Mouse (Mus musculus) C2C12 (cell line): ENCODE data around the gene Slco2a1. TPM values are rescaled to one million over a fixed set of nuclear protein-coding genes. Genes with fewer than 3 reads are reported as not detected.

Experiments
- H3K27me3 ChIP-seq: one replicate; pipeline ENCODE4 v1.6.1; 2011; ENCODE audit not compliant: control insufficient read depth, insufficient read depth, insufficient read length
- H3K36me3 ChIP-seq: one replicate; pipeline ENCODE4 v1.6.1; 2011; ENCODE audit not compliant: control insufficient read depth, insufficient read depth
- H3K4me3 ChIP-seq: one replicate; pipeline ENCODE4 v1.5.1; 2011; ENCODE audit warnings: mild to moderate bottlenecking, control low read depth; ENCODE audit not compliant: poor library complexity, insufficient read depth, severe bottlenecking
- H3K79me2 ChIP-seq: one replicate; pipeline ENCODE4 v1.6.1; 2011; ENCODE audit not compliant: control insufficient read depth, insufficient read depth
- H3K79me3 ChIP-seq: one replicate; pipeline ENCODE4 v1.6.1; 2011; ENCODE audit warnings: low read depth, control low read depth
- H3ac ChIP-seq: one replicate; pipeline ENCODE3; 2011; ENCODE audit warnings: low read depth; ENCODE audit not compliant: control insufficient read depth, insufficient read length
- CEBPB ChIP-seq: IDR thresholded peaks from one replicate; pipeline ENCODE4 v1.6.1; 2011; ENCODE audit warnings: low read depth, mild to moderate bottlenecking, control low read depth, moderate library complexity
- CTCF ChIP-seq: IDR thresholded peaks from one replicate; pipeline ENCODE4 v1.5.1; 2011; ENCODE audit not compliant: control insufficient read depth, insufficient read depth, insufficient read length
- FOSL1 ChIP-seq: IDR thresholded peaks from one replicate; pipeline ENCODE4 v1.8.0; 2011; ENCODE audit warnings: mild to moderate bottlenecking, low read length; ENCODE audit not compliant: poor library complexity, insufficient read depth, severe bottlenecking
- MAX ChIP-seq: IDR thresholded peaks from one replicate; pipeline ENCODE4 v1.6.1; 2011; ENCODE audit warnings: mild to moderate bottlenecking, control low read depth
- MYOD1 ChIP-seq: IDR thresholded peaks from one replicate; pipeline ENCODE4 v1.6.1; 2011; ENCODE audit warnings: low read depth; ENCODE audit not compliant: control insufficient read depth, insufficient read length
- MYOG ChIP-seq: IDR thresholded peaks from one replicate; pipeline ENCODE4 v1.6.1; 2011; ENCODE audit not compliant: control insufficient read depth, insufficient read length; ENCODE audit errors: extremely low read depth
- USF1 ChIP-seq: IDR thresholded peaks from one replicate; pipeline ENCODE4 v1.6.1; 2011; ENCODE audit warnings: low read depth, mild to moderate bottlenecking, control low read depth, moderate library complexity
- polyA plus RNA-seq: library from polyadenylated mRNA; unstranded; fragments of >200 nt; fragmentation: generic; extraction: Trizol; gene quantifications from one replicate; pipeline ENCODE4 v1.2.1, GENCODE M21; 2012; ENCODE audit warnings: missing spikeins

Slco2a1 gene
- polyA plus RNA-seq, 1 experiment = 0.20 TPM

- no peaks in the 10 kb centered on the region for H3K79me2 ChIP-seq
Measured at GRCm38 (mm10) chr9:103116941-103117340, 128.4 kb downstream of the Slco2a1 start.

GRCm38 (mm10) chr9:103117495-103117894 lies 129.0 kb downstream of the Slco2a1 start:
- H3K27me3 ChIP-seq = no peaks in the 10 kb centered on the region
- no peak overlapping the region for H3K4me3 ChIP-seq
- no peaks in the 10 kb centered on the region for H3K36me3 ChIP-seq
- no peak for TF ChIP-seq MAX
- no peak for TF ChIP-seq CTCF
- no peak for TF ChIP-seq FOSL1
- no peak for TF ChIP-seq MYOD1
- TF ChIP-seq MYOG = no peak
- TF ChIP-seq CEBPB = no peak
- no peaks in the 10 kb centered on the region for H3K79me3 ChIP-seq
- no peaks in the 10 kb centered on the region for H3K79me2 ChIP-seq
- no peak overlapping the region for H3ac ChIP-seq

More at GRCm38 (mm10) chr9:103116941-103117340, 128.4 kb downstream of the Slco2a1 start:
- no peak overlapping the region for H3ac ChIP-seq
- no peaks in the 10 kb centered on the region for H3K27me3 ChIP-seq
- H3K36me3 ChIP-seq = no peaks in the 10 kb centered on the region
- no peaks in the 10 kb centered on the region for H3K79me3 ChIP-seq
- no peak for TF ChIP-seq FOSL1
- TF ChIP-seq MYOG = no peak
- TF ChIP-seq CTCF = no peak
- no peak for TF ChIP-seq MYOD1
- TF ChIP-seq MAX = no peak
- no peak for TF ChIP-seq CEBPB
- TF ChIP-seq USF1 = no peak
- no peak overlapping the region for H3K4me3 ChIP-seq

- no peak overlapping the region for H3K4me3 ChIP-seq
- H3K79me3 ChIP-seq = no peaks in the 10 kb centered on the region
- no peaks in the 10 kb centered on the region for H3K27me3 ChIP-seq
- no peaks in the 10 kb centered on the region for H3K36me3 ChIP-seq
- TF ChIP-seq CEBPB = no peak
- TF ChIP-seq MAX = no peak
- TF ChIP-seq MYOG = no peak
- no peak for TF ChIP-seq USF1
- TF ChIP-seq CTCF = no peak
- no peak for TF ChIP-seq FOSL1
- no peak for TF ChIP-seq MYOD1
- H3K79me2 ChIP-seq = no peaks in the 10 kb centered on the region
- no peak overlapping the region for H3ac ChIP-seq
Measured at GRCm38 (mm10) chr9:103117951-103118350, 129.4 kb downstream of the Slco2a1 start.

GRCm38 (mm10) chr9:103118651-103119275 lies 130.3 kb downstream of the Slco2a1 start:
- no peaks in the 10 kb centered on the region for H3K79me3 ChIP-seq
- H3ac ChIP-seq = no peak overlapping the region
- no peaks in the 10 kb centered on the region for H3K36me3 ChIP-seq
- TF ChIP-seq CTCF (no peak), MAX (no peak), USF1 (no peak), CEBPB (no peak), MYOD1 (no peak), FOSL1 (no peak), MYOG (no peak)
- no peaks in the 10 kb centered on the region for H3K79me2 ChIP-seq
- no peaks in the 10 kb centered on the region for H3K27me3 ChIP-seq
- H3K4me3 ChIP-seq = no peak overlapping the region

- Histone ChIP-seq H3K4me3 (no peak overlapping the region), H3K79me2 (no peaks in the 10 kb centered on the region), H3ac (no peak overlapping the region), H3K36me3 (no peaks in the 10 kb centered on the region), H3K79me3 (no peaks in the 10 kb centered on the region), H3K27me3 (no peaks in the 10 kb centered on the region)
- TF ChIP-seq CEBPB = no peak
- TF ChIP-seq CTCF = no peak
- TF ChIP-seq MYOD1 = no peak
Measured at GRCm38 (mm10) chr9:103119781-103120180, 131.3 kb downstream of the Slco2a1 start.

- Histone ChIP-seq H3K4me3 (no peak overlapping the region), H3K36me3 (no peaks in the 10 kb centered on the region), H3K79me3 (no peaks in the 10 kb centered on the region), H3K79me2 (no peaks in the 10 kb centered on the region), H3K27me3 (no peaks in the 10 kb centered on the region), H3ac (no peak overlapping the region)
- TF ChIP-seq FOSL1 (no peak), USF1 (no peak), MYOD1 (no peak), MYOG (no peak), CTCF (no peak), CEBPB (no peak), MAX (no peak)
Measured at GRCm38 (mm10) chr9:103120231-103120630, 131.7 kb downstream of the Slco2a1 start.
